Mouse (Mus musculus) myocyte (in vitro differentiated cells): ENCODE measurements around the gene Brms1.

ENCODE experiments used
- POLR2A ChIP-seq: IDR thresholded peaks from one replicate; pipeline ENCODE4 v1.6.1; 2011; ENCODE audit warnings: low read depth, mild to moderate bottlenecking, control low read depth, moderate library complexity; ENCODE audit not compliant: insufficient read length
- REST ChIP-seq: IDR thresholded peaks from one replicate; pipeline ENCODE4 v1.6.1; 2011; ENCODE audit warnings: mild to moderate bottlenecking, control low read depth, moderate library complexity; ENCODE audit not compliant: insufficient read depth, insufficient read length
- TCF12 ChIP-seq: IDR thresholded peaks from one replicate; pipeline ENCODE4 v1.6.1; 2011; ENCODE audit warnings: mild to moderate bottlenecking, control low read depth; ENCODE audit not compliant: poor library complexity, insufficient read depth, severe bottlenecking
- TCF3 ChIP-seq: IDR thresholded peaks from one replicate; pipeline ENCODE4 v1.6.1; 2011; ENCODE audit warnings: low read depth, control low read depth; ENCODE audit not compliant: insufficient read length
- USF1 ChIP-seq: IDR thresholded peaks from one replicate; pipeline ENCODE4 v1.6.1; 2011; ENCODE audit warnings: low read depth, mild to moderate bottlenecking, control low read depth, moderate library complexity

DNA sequence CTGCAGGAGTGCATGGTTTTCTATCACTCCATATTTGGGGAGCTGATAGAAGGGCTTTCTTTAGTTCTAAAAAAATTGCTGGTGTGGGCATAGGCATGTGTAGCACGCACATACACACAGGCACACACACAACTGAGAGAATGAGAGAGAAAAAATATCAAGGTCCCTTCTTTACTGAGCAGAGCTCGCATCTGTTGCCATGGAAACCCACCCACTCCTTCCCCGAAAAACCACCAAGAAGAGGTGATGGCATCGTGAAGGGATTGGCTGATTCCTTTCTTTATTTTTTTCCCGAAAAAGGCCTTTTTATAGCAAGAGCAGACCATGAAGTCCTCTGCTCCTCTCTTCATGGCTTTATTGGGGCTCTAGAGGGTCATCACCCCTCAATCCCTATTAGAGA is 47.1 kb upstream of the Brms1 start:
- TF ChIP-seq POLR2A (no peak), TCF12 (no peak), USF1 (no peak), TCF3 (no peak), REST (no peak)
